Mouse (Mus musculus) adrenal gland, adult 18-20 months (tissue): ENCODE measurements around the gene Garnl3. TPM values are rescaled to one million over a fixed set of nuclear protein-coding genes. Genes with fewer than 3 reads are reported as not detected.

ENCODE experiments used
- DNase-seq, 2 experiments: peaks; one replicate each; pipeline ENCODE4 v3.0.0; 2021 to 2022; ENCODE audit warnings: low spot score in 2 of 2
- total RNA-seq, 2 experiments: library from RNA; stranded (reverse); gene quantifications; 1 replicate in 1 of 2; 2 replicates in 1 of 2; pipeline ENCODE4 v1.2.3; 2021

Garnl3 gene
- total RNA-seq, 2 experiments from 2014 or later, result 11.4 to 16.1 TPM

GRCm38 (mm10) chr2:32978675-32979074, 152.8 kb downstream of the Garnl3 start:
- DNase-seq, result no peak

DNA sequence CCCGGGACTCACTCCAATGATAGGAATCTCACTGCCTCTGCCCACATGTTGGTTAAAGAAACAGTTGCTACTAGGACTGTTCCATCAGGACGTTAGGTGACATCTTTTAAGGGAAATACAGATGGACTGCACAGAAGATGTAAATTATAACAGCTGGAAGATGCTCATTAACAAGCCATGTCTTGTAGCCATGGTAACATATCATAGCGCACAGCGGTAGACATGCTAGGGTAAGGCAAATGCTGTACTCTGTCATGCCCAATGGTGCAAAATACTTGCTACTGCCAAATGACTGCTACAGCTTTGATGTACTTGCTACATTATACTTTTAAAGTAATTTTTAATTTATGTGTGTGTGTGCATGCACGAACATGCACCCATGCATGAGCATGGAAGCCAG, 154.3 kb downstream of the Garnl3 start:
- no peak for DNase-seq

DNA sequence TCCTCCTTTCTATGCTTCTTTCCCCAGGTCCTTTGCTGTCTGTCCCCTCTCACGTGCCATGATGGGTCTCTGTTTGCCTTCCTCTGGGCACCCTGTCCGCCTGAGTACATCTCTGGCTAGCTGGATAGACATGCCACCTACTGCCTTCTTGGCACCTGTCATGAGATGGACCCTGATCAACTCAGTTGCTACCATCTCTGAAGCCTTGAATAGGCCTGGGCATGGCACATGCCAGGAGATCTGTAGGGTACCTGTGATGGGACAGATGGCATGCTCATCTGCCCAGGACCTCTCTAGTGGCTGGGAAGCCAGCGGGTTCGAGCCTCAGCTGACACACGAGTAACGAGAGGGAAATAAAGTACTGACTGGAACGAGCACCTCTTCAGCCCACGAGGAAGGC, 157.2 kb downstream of the Garnl3 start:
- no peak for DNase-seq

DNA sequence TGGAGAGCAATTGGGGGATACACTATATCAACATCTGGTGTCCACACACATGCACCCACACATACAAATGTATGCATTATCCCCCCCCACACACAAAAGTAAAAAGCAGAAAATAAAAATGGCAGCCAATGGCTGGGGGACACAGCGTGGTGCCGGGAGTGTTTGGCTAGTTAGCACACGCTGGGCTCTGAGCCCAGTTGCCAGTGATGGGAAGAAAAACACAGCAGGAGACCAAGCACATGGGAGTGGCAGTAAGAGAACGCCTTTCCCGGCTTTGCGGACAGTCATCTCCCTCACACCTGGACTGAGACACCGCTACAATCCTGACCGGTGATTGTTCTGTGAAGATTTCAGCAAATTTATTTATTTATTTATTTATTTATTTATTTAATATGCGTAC, 160.2 kb downstream of the Garnl3 start:
- DNase-seq, result no peak

DNA sequence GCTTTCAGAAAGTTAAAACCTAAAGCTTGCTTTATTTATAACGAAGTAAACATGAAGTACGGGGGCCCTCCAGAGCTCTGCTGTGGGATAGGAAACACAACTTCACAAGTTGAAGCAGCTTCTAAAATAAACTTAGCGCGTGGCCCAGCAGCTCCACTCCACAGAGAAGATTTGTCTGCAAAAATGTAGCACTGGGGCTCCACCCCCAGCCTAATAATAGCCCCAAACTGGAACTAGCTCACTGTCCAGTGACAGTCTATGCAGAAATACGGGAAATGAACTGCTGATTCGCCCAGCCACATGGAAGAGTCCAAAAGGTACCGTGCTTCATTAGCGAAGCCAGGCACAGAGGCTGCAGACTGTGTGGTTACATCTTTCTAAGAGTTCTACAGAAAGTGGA, 162.1 kb downstream of the Garnl3 start:
- no peak for DNase-seq

- DNase-seq, result no peak
These were observed 163.3 kb downstream of the Garnl3 start for GRCm38 (mm10) chr2:32968024-32968614.

- peak; percentile 82 to 85 for DNase-seq
These were observed 164.5 kb downstream of the Garnl3 start for GRCm38 (mm10) chr2:32966689-32967631.

GRCm38 (mm10) chr2:32966184-32966688, 165.2 kb downstream of the Garnl3 start:
- no peak for DNase-seq

DNA sequence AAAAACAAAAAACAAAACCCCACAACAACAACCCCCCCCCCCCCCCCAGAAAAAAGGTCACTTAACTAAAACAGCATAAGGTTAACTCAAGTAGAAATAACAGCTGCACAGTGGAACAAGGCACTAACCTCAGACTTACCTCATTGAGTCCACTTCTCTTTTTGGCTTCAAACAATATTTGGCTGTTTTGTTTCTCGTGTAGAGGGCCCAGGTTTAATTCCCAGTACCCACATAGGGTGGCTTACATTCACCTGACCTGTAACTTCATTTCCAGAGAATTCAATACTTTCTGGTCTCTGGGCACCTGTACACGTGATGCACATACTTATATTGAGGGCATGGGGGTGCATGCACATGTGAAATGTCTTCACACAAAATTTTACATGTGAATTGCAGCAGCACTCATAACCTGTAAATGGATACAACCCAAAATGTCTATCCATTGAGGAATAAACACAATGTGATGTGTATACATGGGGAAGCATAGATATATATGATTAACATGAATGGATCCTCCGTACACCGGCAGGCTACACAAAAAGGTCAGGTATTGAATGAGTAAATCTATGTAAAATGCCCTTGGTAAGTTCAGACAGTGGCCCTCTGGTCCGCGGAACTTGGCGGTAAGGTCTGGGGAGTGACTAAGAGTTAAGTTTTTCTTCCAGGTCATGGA, 165.8 kb downstream of the Garnl3 start:
- DNase-seq, result no peak

DNA sequence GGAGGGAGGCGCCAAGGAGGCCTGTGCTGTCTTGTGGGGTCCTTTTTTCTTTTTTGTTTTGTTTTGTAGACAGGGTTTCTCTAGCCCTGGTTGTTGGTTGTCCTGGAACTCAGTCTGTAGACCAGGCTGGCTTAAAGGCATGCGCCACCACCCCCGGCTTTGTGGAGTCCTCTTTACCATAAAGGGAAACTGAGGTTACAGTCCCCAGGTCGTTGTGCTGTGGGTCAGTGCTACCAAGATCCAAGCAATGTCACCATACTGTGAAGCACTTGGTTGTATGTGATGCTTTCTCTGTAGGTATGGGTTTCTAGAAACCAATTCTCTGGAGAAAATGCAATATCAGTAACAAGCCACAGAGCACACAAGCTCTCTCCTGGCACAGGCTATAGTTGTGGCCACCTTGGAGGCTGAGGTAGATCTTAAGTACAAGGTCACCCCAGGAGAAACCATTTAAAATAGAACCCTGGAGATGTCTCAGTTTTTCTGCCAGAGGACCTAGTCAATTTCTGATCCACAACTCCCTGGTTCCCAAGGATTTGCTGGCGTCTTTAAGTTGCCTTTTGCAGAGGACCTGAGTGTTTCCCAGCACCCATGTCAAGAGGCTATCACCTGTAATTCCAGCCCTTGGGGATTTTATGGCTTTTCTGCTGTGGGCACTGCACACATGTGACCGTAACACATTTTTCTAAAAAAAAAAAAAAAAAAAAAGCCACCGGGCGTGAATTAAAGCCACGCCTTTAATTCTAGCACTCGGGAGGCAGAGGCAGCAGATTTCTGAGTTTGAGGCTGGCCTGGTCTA, 166.6 kb downstream of the Garnl3 start:
- DNase-seq, result no peak

DNA sequence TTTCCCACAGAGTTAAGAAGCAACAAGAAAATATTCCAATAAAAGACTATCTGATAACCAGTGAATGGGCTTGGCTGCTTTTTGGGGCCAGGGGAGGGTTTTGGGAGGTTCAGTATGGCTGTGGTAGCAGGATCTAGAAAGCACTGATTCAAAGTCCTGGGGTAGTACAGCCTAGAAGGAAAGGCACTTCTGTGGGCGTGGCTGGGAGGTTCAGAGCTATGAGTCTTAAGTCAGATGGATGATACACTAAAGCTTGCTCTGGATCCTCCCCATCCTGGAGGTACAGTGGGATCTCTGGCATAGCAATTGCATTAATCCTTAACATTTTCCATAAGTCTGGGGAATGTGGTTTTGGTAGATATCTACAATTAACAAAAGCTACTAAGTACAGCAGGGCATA, 167.5 kb downstream of the Garnl3 start:
- DNase-seq, result no peak

DNA sequence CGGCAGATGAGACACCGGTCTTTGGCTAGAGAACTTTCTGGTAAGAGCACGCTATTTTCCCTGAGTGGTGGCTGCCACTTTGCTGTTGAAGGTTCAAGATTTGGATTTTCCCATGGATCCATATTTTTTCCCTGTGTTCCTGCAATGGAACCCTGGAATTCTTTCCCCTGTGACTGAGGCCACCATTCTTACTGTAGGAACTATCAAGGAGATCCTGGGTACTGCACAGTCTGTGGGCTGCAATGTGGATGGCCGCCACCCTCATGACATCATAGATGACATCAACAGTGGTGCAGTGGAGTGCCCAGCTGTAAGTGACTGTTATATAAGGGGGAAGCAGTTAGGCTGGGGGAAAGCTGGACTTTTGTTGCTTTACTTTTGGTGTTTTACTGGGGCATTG, 167.9 kb downstream of the Garnl3 start:
- no peak for DNase-seq

GRCm38 (mm10) chr2:32962875-32963220, 168.6 kb downstream of the Garnl3 start:
- DNase-seq, result no peak

DNA sequence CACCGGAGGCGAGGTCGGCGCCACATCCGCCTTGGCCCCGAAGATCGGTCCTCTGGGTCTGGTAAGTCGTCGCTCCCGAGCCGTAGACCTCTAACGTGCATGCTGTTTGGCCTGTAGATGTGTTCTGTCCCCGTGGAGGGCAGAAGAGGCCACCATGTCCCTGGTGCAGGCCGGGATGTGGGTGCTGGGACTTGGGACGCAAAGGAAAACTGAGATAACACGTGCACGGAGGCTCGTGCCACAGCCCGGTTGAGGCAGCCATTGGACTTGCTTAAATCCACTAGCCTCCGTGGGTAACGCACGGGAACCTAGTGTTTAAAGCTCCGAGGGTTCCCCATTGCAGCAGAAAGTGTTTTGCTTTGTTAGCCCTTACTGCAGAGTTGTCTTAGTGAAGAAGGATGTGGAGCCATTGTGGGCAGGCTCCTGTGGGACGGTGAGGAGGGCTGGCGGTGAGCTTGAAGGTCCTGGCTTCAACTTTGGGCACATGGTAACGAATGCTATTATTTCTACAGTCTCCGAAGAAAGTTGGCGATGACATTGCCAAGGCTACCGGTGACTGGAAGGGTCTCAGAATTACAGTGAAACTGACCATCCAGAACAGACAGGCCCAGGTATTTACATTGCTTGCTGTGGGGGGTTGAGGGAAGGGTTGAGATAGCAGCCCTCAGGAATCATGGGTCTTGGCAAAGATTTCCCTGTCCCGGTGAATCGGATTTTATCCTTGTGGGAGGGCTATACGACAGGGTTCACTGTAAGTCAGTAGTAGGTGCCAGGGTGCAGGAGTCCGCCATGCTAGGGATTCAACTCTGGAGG, 169.2 kb downstream of the Garnl3 start:
- DNase-seq, result peak in 1 of 2 experiments; percentile 34

DNA sequence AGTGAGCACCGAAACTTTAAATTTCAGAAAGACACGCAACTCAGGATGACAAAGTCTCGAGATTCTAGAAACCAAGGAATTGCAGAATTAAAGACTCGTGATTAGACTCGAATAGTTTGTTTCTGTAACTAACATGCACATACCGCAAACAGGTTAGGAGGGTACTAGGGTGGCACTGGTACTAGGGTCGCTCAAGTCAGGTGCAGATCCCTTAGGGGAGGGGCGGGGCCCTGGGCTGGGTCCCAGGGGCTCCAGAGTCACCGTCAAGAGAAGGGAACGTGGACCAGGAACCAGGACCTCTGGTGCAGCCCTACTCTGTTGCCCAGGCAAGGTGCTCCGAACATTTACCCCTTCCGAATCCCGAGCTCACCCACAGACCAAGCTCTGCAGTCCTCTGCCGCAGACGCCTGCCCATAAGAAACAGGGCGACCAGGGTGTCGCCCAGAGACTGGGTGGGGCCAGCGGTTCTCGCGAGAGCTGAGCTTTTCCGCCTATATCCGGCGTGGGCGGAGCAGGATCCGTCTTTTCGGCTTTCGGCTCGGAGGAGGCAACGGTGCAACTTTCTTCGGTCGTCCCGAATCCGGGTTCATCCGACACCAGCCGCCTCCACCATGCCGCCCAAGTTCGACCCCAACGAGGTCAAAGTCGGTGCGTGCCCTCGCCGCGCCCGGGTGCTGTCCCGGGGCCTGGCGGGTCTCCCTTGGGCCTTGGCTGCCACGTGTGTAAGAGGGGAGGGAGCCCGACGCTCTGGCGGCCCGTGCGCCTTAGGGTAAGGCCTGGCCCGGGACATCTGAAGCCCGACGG, 170.1 kb downstream of the Garnl3 start, which contains the start of the genes Rpl12 and Lrsam1:
Rpl12 (plus strand) TSS at position 368 of the 804 bp plus-strand sequence.
Lrsam1 (minus strand) TSS at position 423 of the 804 bp plus-strand sequence.
- DNase-seq, result peak; percentile 94 to 96

DNA sequence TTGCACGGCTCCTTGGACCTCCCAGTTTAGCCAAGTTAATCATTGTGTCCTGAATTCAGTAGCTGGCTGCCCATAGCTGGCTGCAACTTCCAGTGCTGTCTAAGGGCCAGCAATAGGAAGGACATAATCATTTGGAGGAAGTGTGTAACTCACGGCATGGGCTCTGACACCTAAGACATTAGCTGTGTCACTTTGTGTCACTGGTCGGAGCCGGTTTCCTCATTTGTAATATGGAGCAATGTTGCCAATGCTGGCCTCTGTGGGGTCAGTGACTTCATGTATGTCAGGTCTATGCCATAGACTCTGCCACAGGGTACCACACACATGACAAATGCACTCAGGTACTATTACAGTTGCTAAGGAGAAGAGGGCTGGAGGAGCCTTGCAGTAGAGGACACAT, 171.2 kb downstream of the Garnl3 start:
- DNase-seq, result no peak

DNA sequence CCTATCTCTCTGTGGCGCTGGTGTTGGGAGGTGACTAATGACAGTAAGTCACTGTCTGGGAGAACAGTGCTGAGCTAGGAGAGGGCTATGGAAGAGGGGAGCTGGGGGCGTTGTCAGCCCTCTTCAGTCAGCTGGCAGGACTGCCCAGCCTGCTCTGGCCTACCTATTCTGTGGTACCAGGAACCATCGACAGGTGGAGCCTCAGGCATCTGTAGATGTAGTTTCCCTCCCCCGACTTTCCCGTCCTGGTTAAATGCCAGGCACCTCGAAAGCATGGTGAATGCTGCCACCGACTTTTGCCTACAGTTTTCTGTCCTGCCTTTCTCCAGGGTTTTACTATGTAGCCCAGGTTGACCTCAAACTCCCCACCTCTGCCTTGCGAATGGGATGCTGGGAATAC, 174.1 kb downstream of the Garnl3 start:
- no peak for DNase-seq

DNA sequence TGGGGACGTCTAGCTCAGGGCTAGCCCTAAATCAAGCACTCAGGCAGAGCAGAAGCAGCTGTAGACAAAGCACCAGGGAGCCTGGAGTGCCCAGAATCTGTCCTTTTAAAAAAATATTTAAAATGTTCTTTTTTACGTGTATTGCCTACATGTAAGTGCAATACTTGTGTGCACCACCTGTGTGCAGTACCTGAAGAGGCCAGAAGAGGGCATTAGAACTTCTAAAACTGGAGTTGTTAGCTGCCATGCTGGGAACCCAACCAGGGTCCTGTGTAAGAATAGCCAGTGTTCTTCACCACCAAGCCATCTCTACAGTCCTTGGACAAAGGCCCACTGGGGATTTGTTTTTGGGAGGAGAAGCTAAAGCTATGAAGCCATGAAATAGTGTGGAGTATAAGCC, 176.9 kb downstream of the Garnl3 start:
- DNase-seq, result no peak

DNA sequence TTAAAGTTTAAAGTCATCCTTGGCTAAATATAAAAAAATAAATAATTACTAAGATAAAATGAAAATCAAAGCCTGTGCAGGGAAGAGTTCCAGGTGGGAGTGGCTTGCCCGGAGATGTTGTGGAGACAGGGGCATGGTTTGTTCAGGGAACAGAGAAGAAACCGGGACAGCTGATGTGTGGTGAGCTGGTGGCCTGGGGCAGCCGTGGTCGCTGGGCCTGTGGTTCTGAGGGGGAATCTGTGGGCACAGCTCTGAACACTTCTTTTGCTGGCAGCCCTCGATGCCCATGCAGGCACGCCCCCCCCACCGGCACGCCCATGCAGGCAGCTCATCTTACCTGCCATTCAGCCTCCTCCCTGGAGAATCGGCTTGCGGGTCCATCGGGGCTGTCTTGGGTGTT, 184.0 kb downstream of the Garnl3 start:
- DNase-seq, result no peak
